Mouse (Mus musculus) MEL (cell line): Measurements from ENCODE around the gene Hacd2. TPM values are rescaled to one million over a fixed set of nuclear protein-coding genes. Genes with fewer than 3 reads are reported as not detected.

ENCODE experiments used
- DNase-seq: peaks from one replicate; pipeline ENCODE4 v3.0.0; 2011; ENCODE audit warnings: low read depth, low spot score
- H3K27ac ChIP-seq: 2 replicates; pipeline ENCODE4 v1.5.1; 2012; ENCODE audit warnings: low read depth, mild to moderate bottlenecking, control low read depth, low read length, moderate library complexity; ENCODE audit not compliant: control insufficient read depth
- H3K27me3 ChIP-seq, 2 experiments: fragments of 150-350 bp in 1 of 2; sonication (generic) in 1 of 2; 2 replicates each; pipeline ENCODE4 v1.6.1; 2012; ENCODE audit warnings: low read length in 2 of 2, mild to moderate bottlenecking in 2 of 2, improper control_type of control experiment in 1 of 2, moderate library complexity in 1 of 2; ENCODE audit not compliant: insufficient read depth in 2 of 2, control insufficient read depth in 1 of 2
- H3K36me3 ChIP-seq, 2 experiments: 2 replicates each; pipeline ENCODE4 v1.6.1; 2012 to 2014; ENCODE audit warnings: low read length in 2 of 2, improper control_type of control experiment in 1 of 2, inconsistent platforms in 1 of 2, mild to moderate bottlenecking in 1 of 2; ENCODE audit not compliant: insufficient read depth in 2 of 2, control insufficient read depth in 1 of 2
- H3K4me1 ChIP-seq, 2 experiments: fragments of 150-350 bp in 1 of 2; sonication (generic) in 1 of 2; 2 replicates each; pipeline ENCODE4 v1.6.1; 2012; ENCODE audit warnings: low read length in 2 of 2, improper control_type of control experiment in 1 of 2, mild to moderate bottlenecking in 1 of 2; ENCODE audit not compliant: insufficient read depth in 2 of 2, control insufficient read depth in 1 of 2
- H3K4me3 ChIP-seq, 2 experiments: fragments of 150-350 bp in 1 of 2; sonication (generic) in 1 of 2; 2 replicates each; pipeline ENCODE4 v1.5.1; 2012; ENCODE audit warnings: low read depth in 2 of 2, low read length in 2 of 2, mild to moderate bottlenecking in 2 of 2, moderate library complexity in 2 of 2, control low read depth in 1 of 2, improper control_type of control experiment in 1 of 2; ENCODE audit not compliant: control insufficient read depth in 1 of 2, insufficient read depth in 1 of 2
- H3K79me2 ChIP-seq: 2 replicates; pipeline ENCODE4 v1.6.1; 2012; ENCODE audit warnings: mild to moderate bottlenecking, low read length, moderate library complexity; ENCODE audit not compliant: control insufficient read depth, poor library complexity, insufficient read depth
- H3K9ac ChIP-seq: 2 replicates; pipeline ENCODE4 v1.6.1; 2012; ENCODE audit warnings: low read depth, mild to moderate bottlenecking, control low read depth, low read length, moderate library complexity; ENCODE audit not compliant: control insufficient read depth, poor library complexity, severe bottlenecking
- H3K9me3 ChIP-seq: fragments of 150-350 bp; sonication (generic); replicated peaks from 2 replicates; pipeline ENCODE4 v1.6.1; 2012; ENCODE audit warnings: mild to moderate bottlenecking, low read length, improper control_type of control experiment, moderate library complexity; ENCODE audit not compliant: insufficient read depth
- BHLHE40 ChIP-seq: IDR thresholded peaks from 2 replicates; pipeline ENCODE4 v1.6.1; 2012; ENCODE audit warnings: low read depth, mild to moderate bottlenecking, inconsistent platforms, low read length, improper control_type of control experiment, borderline replicate concordance
- CHD2 ChIP-seq: IDR thresholded peaks from 2 replicates; pipeline ENCODE4 v1.6.1; 2011; ENCODE audit warnings: low read length, improper control_type of control experiment
- E2F4 ChIP-seq: IDR thresholded peaks from 2 replicates; pipeline ENCODE4 v1.6.1; 2011; ENCODE audit warnings: low read depth, low read length, improper control_type of control experiment, borderline replicate concordance
- ELF1 ChIP-seq: IDR thresholded peaks from 2 replicates; pipeline ENCODE4 v1.6.1; 2014; ENCODE audit warnings: low read depth, mild to moderate bottlenecking, inconsistent platforms, low read length, improper control_type of control experiment, moderate library complexity
- EP300 ChIP-seq, 2 experiments: IDR thresholded peaks; 2 replicates each; pipeline ENCODE4 v1.6.1; 2011; ENCODE audit warnings: improper control_type of control experiment in 2 of 2, low read length in 2 of 2, low read depth in 1 of 2, mild to moderate bottlenecking in 1 of 2
- GATA1 ChIP-seq: IDR thresholded peaks from 2 replicates; pipeline ENCODE4 v1.6.1; 2011; ENCODE audit warnings: low read depth, low read length, improper control_type of control experiment
- HCFC1 ChIP-seq: IDR thresholded peaks from 2 replicates; pipeline ENCODE4 v1.6.1; 2012; ENCODE audit warnings: low read depth, mild to moderate bottlenecking, inconsistent platforms, low read length, improper control_type of control experiment, moderate library complexity
- JUND ChIP-seq: IDR thresholded peaks from 2 replicates; pipeline ENCODE4 v1.6.1; 2011; ENCODE audit warnings: low read depth, mild to moderate bottlenecking, improper control_type of control experiment, low read length
- KAT2A ChIP-seq: conservative IDR thresholded peaks from 2 replicates; pipeline ENCODE4 v1.6.1; 2012; ENCODE audit warnings: low read depth, low read length, improper control_type of control experiment, inconsistent platforms
- NELFE ChIP-seq: IDR thresholded peaks from 2 replicates; pipeline ENCODE4 v1.6.1; 2011; ENCODE audit warnings: low read depth, low read length, improper control_type of control experiment
- POLR2AphosphoS2 ChIP-seq: IDR thresholded peaks from 2 replicates; pipeline ENCODE4 v1.6.1; 2011; ENCODE audit warnings: low read length, improper control_type of control experiment
- RAD21 ChIP-seq: IDR thresholded peaks from 2 replicates; pipeline ENCODE4 v1.6.1; 2011; ENCODE audit warnings: mild to moderate bottlenecking, low read depth, low read length, improper control_type of control experiment
- SIN3A ChIP-seq: IDR thresholded peaks from 2 replicates; pipeline ENCODE4 v1.6.1; 2012; ENCODE audit warnings: low read length, improper control_type of control experiment, inconsistent platforms
- SMC3 ChIP-seq: IDR thresholded peaks from 2 replicates; pipeline ENCODE4 v1.6.1; 2011; ENCODE audit warnings: low read depth, low read length, improper control_type of control experiment
- TBP ChIP-seq: IDR thresholded peaks from 2 replicates; pipeline ENCODE4 v1.8.0; 2011; ENCODE audit warnings: low read depth, low read length, improper control_type of control experiment
- TCF12 ChIP-seq: IDR thresholded peaks from 2 replicates; pipeline ENCODE4 v1.6.1; 2014; ENCODE audit warnings: low read depth, mild to moderate bottlenecking, inconsistent platforms, low read length, improper control_type of control experiment, moderate library complexity
- UBTF ChIP-seq: IDR thresholded peaks from 2 replicates; pipeline ENCODE4 v1.6.1; 2012; ENCODE audit warnings: low read depth, mild to moderate bottlenecking, inconsistent platforms, low read length, improper control_type of control experiment, moderate library complexity, borderline replicate concordance; ENCODE audit not compliant: insufficient read depth
- USF1 ChIP-seq: IDR thresholded peaks from 2 replicates; pipeline ENCODE4 v1.6.1; 2014; ENCODE audit warnings: low read depth, mild to moderate bottlenecking, inconsistent platforms, low read length, improper control_type of control experiment, moderate library complexity
- USF2 ChIP-seq, 2 experiments: IDR thresholded peaks; 2 replicates each; pipeline ENCODE4 v1.6.1; 2011 to 2012; ENCODE audit warnings: improper control_type of control experiment in 2 of 2, low read length in 2 of 2, borderline replicate concordance in 1 of 2, inconsistent platforms in 1 of 2, low read depth in 1 of 2, mild to moderate bottlenecking in 1 of 2; ENCODE audit not compliant: insufficient read depth in 1 of 2
- ZC3H11A ChIP-seq: IDR thresholded peaks from 2 replicates; pipeline ENCODE4 v1.6.1; 2012; ENCODE audit warnings: low read depth, mild to moderate bottlenecking, inconsistent platforms, low read length, improper control_type of control experiment
- ZMIZ1 ChIP-seq: IDR thresholded peaks from 2 replicates; pipeline ENCODE4 v1.6.1; 2012; ENCODE audit warnings: low read depth, mild to moderate bottlenecking, inconsistent platforms, low read length, improper control_type of control experiment, moderate library complexity
- polyA plus RNA-seq, 2 experiments: library from polyadenylated mRNA; stranded (reverse) in 1 of 2; unstranded in 1 of 2; fragments of >175 nt in 1 of 2; fragments of >200 nt in 1 of 2; gene quantifications; 2 replicates each; pipeline versions ENCODE4 v1.2.1 to v1.2.4; 2012; ENCODE audit warnings: low replicate concordance in 2 of 2, low read depth in 1 of 2; ENCODE audit not compliant: insufficient read length in 2 of 2, insufficient read depth in 1 of 2, missing spikeins in 1 of 2
- total RNA-seq: library from RNA; depleted of rRNA; stranded (reverse); fragments of 300-350 nt; gene quantifications from 2 replicates; pipeline ENCODE4 v1.2.3, GENCODE M21; 2012

Hacd2 gene
- total and polyA plus RNA-seq, 3 experiments = 16.9 to 40.3 TPM; not detected in 1

DNA sequence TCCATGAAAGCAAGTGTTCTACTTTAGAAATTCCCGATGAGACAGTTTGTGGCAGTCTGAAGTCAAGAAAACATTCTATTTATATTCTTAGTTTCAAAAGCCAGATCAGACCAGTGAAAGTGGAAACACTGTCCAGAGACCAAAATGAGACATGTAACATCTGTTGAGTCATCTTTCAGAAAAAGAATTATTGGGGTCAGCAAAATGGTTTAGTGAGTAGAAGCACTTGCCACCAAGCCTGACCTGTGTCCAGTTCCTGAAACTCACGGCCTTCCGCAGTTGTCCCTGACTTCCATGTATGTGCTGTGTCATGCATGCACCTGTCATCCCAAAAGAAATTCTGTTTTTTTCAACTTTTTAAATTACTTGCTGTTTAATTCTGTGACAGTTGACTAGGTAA, 34.6 kb downstream of the Hacd2 start:
- Histone ChIP-seq H3K27me3 (no peaks in the 10 kb centered on the region), H3K9ac (no peak overlapping the region), H3K4me1 (peaks cover 0 to 2% of the 10 kb centered on the region in 2 experiments; a peak in 3 of 4 replicates), H3K4me3 (no peak overlapping the region), H3K9me3 (no peaks in the 10 kb centered on the region), H3K36me3 (peaks cover 0 to 4% of the 10 kb centered on the region in 2 experiments; a peak in 1 of 4 replicates), H3K79me2 (no peaks in the 10 kb centered on the region), H3K27ac (no peak overlapping the region)
- no peak for TF ChIP-seq USF2 (IDR thresholded peaks at IDR 0.05; ENCODE audit: borderline replicate concordance in 1 of 2, insufficient read depth in 1 of 2, low read depth in 1 of 2, low read length in 2 of 2)
- no peak for TF ChIP-seq CHD2
- TF ChIP-seq TBP = no peak
- no peak for TF ChIP-seq JUND
- TF ChIP-seq RAD21 = no peak
- no peak for TF ChIP-seq ELF1
- no peak for TF ChIP-seq HCFC1
- DNase-seq = no peak

DNA sequence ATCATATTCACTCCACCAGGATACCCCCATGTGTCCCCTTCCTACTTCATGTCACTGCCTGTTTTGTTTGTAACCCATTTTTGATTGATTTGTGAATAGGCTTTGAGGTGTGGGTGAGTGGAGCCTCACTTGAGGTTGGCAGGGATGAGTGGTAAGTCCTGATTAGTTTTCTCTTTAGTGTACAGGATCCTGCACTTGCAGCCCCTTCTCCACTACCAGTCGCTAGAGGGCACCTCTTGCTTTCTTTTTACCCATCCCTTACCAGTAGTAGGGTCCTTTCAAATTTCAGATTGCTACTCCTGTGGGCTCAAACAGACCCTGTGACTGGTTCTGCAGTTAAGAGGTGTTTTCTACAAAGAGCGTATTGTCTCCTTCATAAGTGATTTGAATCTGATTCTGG, 38.8 kb downstream of the Hacd2 start:
- Histone ChIP-seq H3K36me3 (no peaks in the 10 kb centered on the region; a peak in 1 of 4 replicates), H3K4me1 (no peaks in the 10 kb centered on the region), H3K27me3 (no peaks in the 10 kb centered on the region), H3K9ac (no peak overlapping the region), H3K27ac (no peak overlapping the region), H3K79me2 (no peaks in the 10 kb centered on the region), H3K4me3 (no peak overlapping the region), H3K9me3 (no peaks in the 10 kb centered on the region)
- DNase-seq = no peak
- TF ChIP-seq JUND (no peak), GATA1 (no peak), TCF12 (no peak), UBTF (no peak), CHD2 (no peak), E2F4 (no peak), RAD21 (no peak), KAT2A (no peak), EP300 (IDR thresholded peaks at IDR 0.05; ENCODE audit: low read depth in 1 of 2, low read length in 2 of 2) (no peak), ZC3H11A (no peak), BHLHE40 (no peak), POLR2AphosphoS2 (no peak), SIN3A (no peak), ZMIZ1 (no peak), NELFE (no peak), SMC3 (no peak), USF1 (no peak)
